Mouse (Mus musculus) forebrain, postnatal 0 days (tissue): ENCODE measurements around the gene Tcirg1. TPM values are rescaled to one million over a fixed set of nuclear protein-coding genes. Genes with fewer than 3 reads are reported as not detected.
A peak's percentile ranks its signal among the peaks of the same experiment; 100 is the strongest.

Source experiments
- ATAC-seq: fragments of 200-750 bp; cut with Nextera tagmentation; 2 replicates; pipeline ENCODE4 v1.8.0; 2017; ENCODE audit warnings: mild to moderate bottlenecking, moderate library complexity
- DNase-seq: peaks from one replicate; pipeline ENCODE4 v3.0.0-alpha.2; 2015
- H3K27ac ChIP-seq: fragments of 300-500 bp; sonication (generic); 2 replicates; pipeline ENCODE4 v1.5.1; 2014; ENCODE audit warnings: low read depth, mild to moderate bottlenecking, antibody characterized with exemption, low read length, moderate library complexity, mixed read lengths
- H3K27me3 ChIP-seq: fragments of 300-500 bp; sonication (generic); 2 replicates; pipeline ENCODE4 v1.6.1; 2014; ENCODE audit warnings: mild to moderate bottlenecking, low read length, mixed read lengths; ENCODE audit not compliant: insufficient read depth
- H3K36me3 ChIP-seq: fragments of 300-500 bp; sonication (generic); 2 replicates; pipeline ENCODE4 v1.6.1; 2014; ENCODE audit warnings: mild to moderate bottlenecking, moderate library complexity; ENCODE audit not compliant: insufficient read depth
- H3K4me1 ChIP-seq: fragments of 300-500 bp; sonication (generic); 2 replicates; pipeline ENCODE4 v1.6.1; 2014; ENCODE audit warnings: antibody characterized with exemption; ENCODE audit not compliant: insufficient read depth
- H3K4me2 ChIP-seq: fragments of 300-500 bp; sonication (generic); 2 replicates; pipeline ENCODE4 v1.6.1; 2014; ENCODE audit warnings: low read depth, mild to moderate bottlenecking, moderate library complexity
- H3K4me3 ChIP-seq: fragments of 300-500 bp; sonication (generic); 2 replicates; pipeline ENCODE4 v1.5.1; 2014; ENCODE audit warnings: low read depth, low read length, mixed read lengths
- H3K9ac ChIP-seq: fragments of 300-500 bp; sonication (generic); 2 replicates; pipeline ENCODE4 v1.6.1; 2014; ENCODE audit warnings: mild to moderate bottlenecking
- H3K9me3 ChIP-seq: fragments of 300-500 bp; sonication (generic); 2 replicates; pipeline ENCODE4 v1.6.1; 2016; ENCODE audit warnings: low read length
- CTCF ChIP-seq: sonication (generic); IDR thresholded peaks from 2 replicates; pipeline ENCODE4 v1.5.1; 2016; ENCODE audit warnings: antibody characterized with exemption, control low read depth, low read depth
- WGBS: fragments of 180-500 bp; shearing (Covaris S2); extraction: QIAGEN DNeasy Blood & Tissue Kit; methylation state at CpG from one replicate; pipeline ENCODE4 v1.1.7; 2014; 5-methylcytosine and 5-hydroxymethylcytosine counted together
- polyA plus RNA-seq: library from polyadenylated mRNA; unstranded; fragments of >200 nt; fragmentation: Nextera tagmentation; extraction: Ambion mirVana; gene quantifications from 2 replicates; pipeline ENCODE4 v1.2.1, GENCODE M21; 2015
- total RNA-seq: library from RNA; depleted of rRNA; stranded (reverse); fragments of >200 nt; gene quantifications from 2 replicates; pipeline ENCODE4 v1.2.3, GENCODE M21; 2014

Gene Tcirg1
- total and polyA plus RNA-seq, 2 experiments from 2014 or later, result 9.3 to 21.4 TPM

DNA sequence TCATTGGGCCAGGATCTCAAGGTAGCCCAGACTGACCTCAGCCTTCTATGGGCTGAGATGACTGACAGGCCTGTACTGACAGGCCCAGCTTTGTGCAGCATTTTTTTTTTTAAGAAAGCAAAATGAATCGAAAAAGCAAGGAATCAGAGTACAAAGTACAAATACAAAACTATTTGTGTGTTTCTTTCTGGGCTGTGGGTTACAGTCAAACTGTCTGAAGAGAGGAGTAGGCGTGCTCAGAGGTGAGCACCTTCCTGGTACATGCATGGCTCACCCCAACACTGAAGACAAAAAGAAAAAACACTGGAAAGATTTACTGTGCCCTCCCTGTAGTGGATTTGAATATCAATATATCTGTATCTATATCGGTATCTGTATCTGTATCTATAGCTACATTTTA, 40.9 kb upstream of the Tcirg1 start:
- H3K36me3 ChIP-seq, result no peaks in the 10 kb centered on the region
- H3K9me3 ChIP-seq, result no peaks in the 10 kb centered on the region
- ATAC-seq (no peak), DNase-seq (no peak)
- no peak for TF ChIP-seq CTCF
- no peaks in the 10 kb centered on the region for H3K27me3 ChIP-seq
- WGBS, result 80% methylated on average over 3 of the region's 3 CpGs
- no peak overlapping the region for H3K4me3 ChIP-seq
- no peak overlapping the region for H3K4me2 ChIP-seq
- H3K27ac ChIP-seq, result no peak overlapping the region
- no peaks in the 10 kb centered on the region for H3K4me1 ChIP-seq
- no peak overlapping the region for H3K9ac ChIP-seq

GRCm38 (mm10) chr19:3946715-3947114, 39.8 kb upstream of the Tcirg1 start:
- no peaks in the 10 kb centered on the region for H3K4me1 ChIP-seq
- peak; percentile 97 for TF ChIP-seq CTCF
- ATAC-seq (peak; percentile 86; the same call in 1 of the 2 replicates), DNase-seq (peak; percentile 79)
- H3K36me3 ChIP-seq, result no peaks in the 10 kb centered on the region
- H3K27me3 ChIP-seq, result no peaks in the 10 kb centered on the region
- no peak overlapping the region for H3K4me3 ChIP-seq
- 11% methylated on average over 2 of the region's 2 CpGs for WGBS
- H3K9me3 ChIP-seq, result no peaks in the 10 kb centered on the region
- H3K4me2 ChIP-seq, result no peak overlapping the region
- no peak overlapping the region for H3K27ac ChIP-seq
- no peak overlapping the region for H3K9ac ChIP-seq

DNA sequence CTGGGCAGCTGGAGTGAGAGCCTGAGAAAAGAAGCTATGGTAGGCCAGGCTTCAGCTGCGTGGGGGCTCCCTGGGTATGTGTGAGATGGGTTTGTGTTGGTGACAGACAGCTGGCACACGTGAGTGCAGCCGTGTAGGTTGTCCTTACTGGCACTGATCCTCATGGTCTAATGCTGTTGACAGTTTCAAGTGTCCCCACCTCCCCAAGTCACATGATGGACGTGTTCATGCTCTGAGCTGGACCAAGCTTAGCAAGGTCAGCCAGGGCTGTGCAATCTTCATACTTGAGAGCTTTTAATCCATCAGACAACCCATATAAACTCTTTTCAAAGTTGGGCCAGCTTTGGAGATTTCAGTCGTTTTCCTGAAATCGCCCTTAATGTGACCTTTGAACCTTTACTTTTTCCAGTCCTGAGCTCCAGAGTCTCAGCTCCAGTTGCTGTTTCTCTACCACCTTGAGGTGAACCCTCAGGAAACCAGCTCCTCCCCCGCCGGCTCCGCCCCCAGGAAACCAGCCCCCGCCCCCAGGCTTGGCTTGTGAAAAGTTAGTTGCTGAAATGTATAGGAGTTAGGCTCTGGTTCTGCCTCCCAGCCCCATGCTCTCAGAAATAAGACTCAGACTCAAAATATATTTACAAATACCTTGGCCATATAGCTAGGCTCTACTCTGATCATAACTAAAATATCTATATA, 39.1 kb upstream of the Tcirg1 start:
- Histone ChIP-seq H3K4me1 (no peaks in the 10 kb centered on the region), H3K27me3 (no peaks in the 10 kb centered on the region), H3K9me3 (no peaks in the 10 kb centered on the region), H3K4me3 (no peak overlapping the region), H3K9ac (no peak overlapping the region), H3K27ac (no peak overlapping the region), H3K4me2 (no peak overlapping the region), H3K36me3 (no peaks in the 10 kb centered on the region)
- DNase-seq (no peak), ATAC-seq (no peak)
- TF ChIP-seq CTCF, result no peak
- 35% methylated on average over 10 of the region's 10 CpGs for WGBS

DNA sequence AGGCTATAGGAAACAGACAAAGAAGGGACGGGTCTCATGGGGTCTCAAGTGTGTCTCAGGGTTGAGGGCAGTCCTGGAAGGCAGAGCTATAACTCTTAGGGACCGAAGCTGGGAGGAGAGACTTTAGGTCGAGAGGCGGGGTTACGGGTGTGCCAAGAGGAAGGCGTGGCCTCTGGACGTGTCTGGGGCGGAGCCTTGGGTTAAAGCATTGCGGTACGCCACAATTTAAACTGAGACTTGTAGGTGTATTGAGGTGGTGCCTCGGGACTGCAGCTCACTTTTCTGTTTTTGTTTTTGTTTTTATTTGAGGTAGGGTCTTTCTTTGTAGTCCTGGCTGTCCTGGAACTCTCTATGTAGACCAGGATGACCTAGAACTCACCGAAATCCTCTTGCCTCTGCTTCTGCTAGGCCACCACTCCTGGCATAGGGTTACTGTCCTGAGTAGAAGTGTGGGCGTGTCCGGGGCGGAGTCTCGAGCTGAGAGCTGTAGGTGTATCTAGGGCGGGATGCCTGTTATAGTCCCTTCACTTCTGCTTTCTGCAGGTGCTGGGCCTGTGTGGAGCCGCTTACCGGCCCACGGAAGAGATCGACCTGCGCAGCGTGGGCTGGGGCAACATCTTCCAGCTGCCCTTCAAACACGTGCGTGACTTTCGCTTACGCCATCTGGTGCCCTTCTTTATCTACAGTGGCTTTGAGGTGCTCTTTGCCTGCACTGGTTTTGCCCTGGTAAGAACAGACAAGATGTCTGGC, 36.2 kb upstream of the Tcirg1 start:
- Histone ChIP-seq H3K4me3 (no peak overlapping the region), H3K27ac (no peak overlapping the region), H3K36me3 (no peaks in the 10 kb centered on the region), H3K4me2 (peak overlapping the region; percentile 19; the same call in 1 of the 2 replicates), H3K27me3 (no peaks in the 10 kb centered on the region), H3K4me1 (no peaks in the 10 kb centered on the region), H3K9ac (no peak overlapping the region), H3K9me3 (no peaks in the 10 kb centered on the region)
- no peak for TF ChIP-seq CTCF
- ATAC-seq (no peak), DNase-seq (no peak)
- WGBS, result 27% methylated on average over 27 of the region's 27 CpGs

DNA sequence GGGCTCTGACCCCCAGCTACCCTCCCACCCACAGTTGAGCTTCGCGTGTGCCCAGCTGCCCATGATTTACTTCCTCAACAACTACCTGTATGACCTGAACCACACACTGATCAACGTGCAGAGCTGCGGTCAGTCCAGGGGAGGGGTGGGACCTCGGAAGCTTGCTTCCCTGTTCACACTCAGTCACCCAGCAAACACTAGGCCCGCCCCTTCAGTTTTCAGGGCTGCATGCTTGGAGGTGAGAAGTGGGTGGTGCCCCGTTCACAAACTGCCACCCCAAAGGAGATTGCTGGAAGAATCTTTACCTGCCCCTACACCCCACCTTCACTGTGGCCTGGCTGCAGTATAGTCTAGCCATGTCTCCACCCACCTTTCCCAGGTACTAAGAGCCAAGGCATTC, 35.4 kb upstream of the Tcirg1 start:
- H3K27me3 ChIP-seq, result no peaks in the 10 kb centered on the region
- H3K27ac ChIP-seq, result no peak overlapping the region
- H3K4me2 ChIP-seq, result no peak overlapping the region
- H3K4me3 ChIP-seq, result no peak overlapping the region
- WGBS, result 90% methylated on average over 7 of the region's 7 CpGs
- no peaks in the 10 kb centered on the region for H3K36me3 ChIP-seq
- H3K4me1 ChIP-seq, result no peaks in the 10 kb centered on the region
- H3K9ac ChIP-seq, result no peak overlapping the region
- H3K9me3 ChIP-seq, result no peaks in the 10 kb centered on the region
- no peak for ATAC-seq
- no peak for TF ChIP-seq CTCF
- no peak for DNase-seq

- Histone ChIP-seq H3K27me3 (no peaks in the 10 kb centered on the region), H3K36me3 (no peaks in the 10 kb centered on the region), H3K4me1 (no peaks in the 10 kb centered on the region), H3K9ac (peak overlapping the region; percentile 35; the same call in 1 of the 2 replicates), H3K4me3 (peak overlapping the region; percentile 30), H3K27ac (no peak overlapping the region), H3K9me3 (no peaks in the 10 kb centered on the region), H3K4me2 (peak overlapping the region; percentile 58)
- WGBS, result 6% methylated on average over 22 of the region's 22 CpGs
- ATAC-seq, result no peak
- TF ChIP-seq CTCF, result no peak
- DNase-seq, result peak; percentile 26
Measured at GRCm38 (mm10) chr19:3935896-3936850, 29.2 kb upstream of the Tcirg1 start.
